18 mouse cellular contexts compared by ENCODE assay signal in the genomic region with DNA sequence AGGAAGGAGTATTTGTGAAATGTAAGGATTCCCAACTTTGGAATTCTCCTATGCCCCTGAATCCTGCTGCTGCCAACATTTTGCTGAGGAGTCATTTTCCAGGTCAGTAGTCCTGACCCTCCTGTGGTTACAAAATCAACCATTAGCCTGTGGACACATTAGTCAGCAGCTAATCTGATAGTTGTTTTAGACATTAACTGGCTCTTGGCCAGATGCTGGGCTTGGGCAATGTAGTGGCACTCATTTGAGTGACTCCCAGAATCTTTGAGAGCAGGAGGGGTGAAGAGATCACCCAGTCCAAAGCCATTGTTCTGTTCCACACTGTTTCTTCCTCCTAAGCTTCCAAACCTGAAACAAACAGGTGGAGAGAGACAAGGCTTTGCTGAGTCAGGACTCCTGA. TPM values are rescaled to one million over a fixed set of nuclear protein-coding genes. Genes with fewer than 3 reads are reported as not detected.
A peak's percentile ranks its signal among the peaks of the same experiment; 100 is the strongest.
DNase-seq lines count a peak whose midpoint lies in the region; ATAC-seq and TF ChIP-seq lines count a peak whose summit lies in the region.
"Had no signal": no experiment of that assay in that cellular context is flagged by ENCODE, and none has a peak within 500 bp of the region (broad histone marks: within the 10 kb centered on the region; RNA-seq: fewer than 3 reads in every experiment).

No protein-coding gene starts in this region.

- peaks cover 5% of the 10 kb centered on the region for H3K36me3 ChIP-seq in kidney, adult 2 months (ENCODE audit: control insufficient read depth, insufficient read depth, low read length)
- H3K36me3 ChIP-seq in midbrain, embryonic 13.5 days = peaks cover 25% of the 10 kb centered on the region

- H3K9me3 ChIP-seq in midbrain, embryonic 13.5 days = no peaks in the 10 kb centered on the region
- H3K9me3 ChIP-seq: lung, embryonic 15.5 days had no signal

- H3K27ac ChIP-seq in kidney, adult 2 months (ENCODE audit: insufficient read depth, low read depth, low read length) = peak overlapping the region; percentile 77
- no peak overlapping the region for H3K27ac ChIP-seq in midbrain, embryonic 13.5 days
- H3K27ac ChIP-seq: lung, embryonic 15.5 days had no signal

- H3K4me1 ChIP-seq in kidney, adult 2 months (ENCODE audit: control insufficient read depth, insufficient read depth, low read length) = peaks cover 7% of the 10 kb centered on the region; the same call in 1 of the 2 replicates
- no peaks in the 10 kb centered on the region for H3K4me1 ChIP-seq in midbrain, embryonic 13.5 days (replicated peaks)
- H3K4me1 ChIP-seq: lung, embryonic 15.5 days had no signal

- H3K4me3 ChIP-seq in kidney, adult 2 months (ENCODE audit: insufficient read depth, low read depth, low read length) = no peak overlapping the region
- no peak overlapping the region for H3K4me3 ChIP-seq in midbrain, embryonic 13.5 days (replicated peaks)
- H3K4me3 ChIP-seq: lung, embryonic 15.5 days had no signal

- no peak overlapping the region for H3K4me2 ChIP-seq in midbrain, embryonic 13.5 days (replicated peaks)
- H3K4me2 ChIP-seq: lung, embryonic 15.5 days had no signal

- no peak for TF ChIP-seq POLR2A in kidney, adult 2 months (IDR thresholded peaks at IDR 0.05; ENCODE audit: low read depth, low read length)

- H3K27me3 ChIP-seq in kidney, adult 2 months (replicated peaks; ENCODE audit: control insufficient read depth, insufficient read depth, low read length) = no peaks in the 10 kb centered on the region
- H3K27me3 ChIP-seq in midbrain, embryonic 13.5 days = no peaks in the 10 kb centered on the region
- H3K27me3 ChIP-seq: lung, embryonic 15.5 days had no signal

- TF ChIP-seq CTCF in kidney, adult 2 months (conservative IDR thresholded peaks at IDR 0.05; ENCODE audit: insufficient read depth, insufficient read length, low read depth, low read length) = no peak

- no peak overlapping the region for H3K9ac ChIP-seq in midbrain, embryonic 13.5 days (replicated peaks)
- H3K9ac ChIP-seq: lung, embryonic 15.5 days had no signal

- DNase-seq in Muller cell, postnatal 12 days (ENCODE audit: inconsistent ontology term) = peak; percentile 76
- DNase-seq in adrenal gland, adult 2 months = peak; percentile 89
- DNase-seq in kidney, adult 2 months = peak; percentile 94
- DNase-seq in lung, postnatal 10 days = peak; percentile 48
- DNase-seq in spleen, adult 18-20 months = no peak
- DNase-seq in gastrocnemius, adult 8-10 months (ENCODE audit: low spot score in 2 of 2) = no peak
- no peak for DNase-seq in gastrocnemius, postnatal 25 days
- DNase-seq: cerebellum, adult 2 months; heart, adult 18-20 months; heart, postnatal 14 days had no signal

- no peak for ATAC-seq in midbrain, embryonic 13.5 days
- ATAC-seq: forebrain, embryonic 14.5 days; inflammation-experienced regulatory T-cells, adult 6 months had no signal

RNA-seq across cellular contexts. Expression of a gene that starts 31.5 kb away (rescaled TPM):
- total RNA-seq in adrenal gland, adult 2 months (2021) = 100 to 1,000 TPM; 567 to 693 TPM
- polyA plus RNA-seq in adrenal gland, adult 2 months (2012; rRNA removed) = 50.2 and 59.9 TPM in 2 replicates
- polyA plus RNA-seq in kidney, adult 2 months (2012; rRNA removed) = 247 and 334 TPM in 2 replicates
- polyA plus RNA-seq in midbrain, embryonic 13.5 days (2015; fragmentation: Nextera tagmentation; extraction: Ambion mirVana) = 517 and 568 TPM in 2 replicates
- 10 to 100 TPM; 11.5 to 35.7 (median 20.4) TPM for total RNA-seq in gastrocnemius, adult 8-10 months (2022)
- 10 to 100 TPM; 20.9 to 46.4 TPM for total RNA-seq in gastrocnemius, postnatal 25 days (2021)

RNA-seq across cellular contexts. Expression of a gene that starts 31.7 kb away (rescaled TPM):
- 10 to 100 TPM; 29.1 to 38.3 TPM for total RNA-seq in adrenal gland, adult 2 months (2021)
- polyA plus RNA-seq in adrenal gland, adult 2 months (2012; rRNA removed) = 5.7 and 8.0 TPM in 2 replicates
- 8.0 and 9.3 TPM in 2 replicates for polyA plus RNA-seq in kidney, adult 2 months (2012; rRNA removed)
- polyA plus RNA-seq in midbrain, embryonic 13.5 days (2015; fragmentation: Nextera tagmentation; extraction: Ambion mirVana) = 14.4 and 16.2 TPM in 2 replicates
- 1 to 10 TPM; 6.4 to 7.4 (median 6.6) TPM for total RNA-seq in gastrocnemius, adult 8-10 months (2022)
- 1 to 10 TPM; 7.5 to 7.7 TPM for total RNA-seq in gastrocnemius, postnatal 25 days (2021)

RNA-seq across cellular contexts. Expression of a gene that starts 31.8 kb away (rescaled TPM):
- total RNA-seq in adrenal gland, adult 2 months (2021) = not detected
- polyA plus RNA-seq in adrenal gland, adult 2 months (2012; rRNA removed) = not detected in 2 replicates
- 64.3 and 85.6 TPM in 2 replicates for polyA plus RNA-seq in kidney, adult 2 months (2012; rRNA removed)
- 0.26 and 0.27 TPM in 2 replicates for polyA plus RNA-seq in midbrain, embryonic 13.5 days (2015; fragmentation: Nextera tagmentation; extraction: Ambion mirVana)
- total RNA-seq in gastrocnemius, adult 8-10 months (2022) = not detected
- total RNA-seq in gastrocnemius, postnatal 25 days (2021) = not detected
- total RNA-seq: heart, adult 18-20 months; heart, postnatal 14 days had no signal
- polyA plus RNA-seq: inflammation-experienced regulatory T-cells, adult 6 months had no signal

RNA-seq across cellular contexts. Expression of a gene that starts 35.5 kb away (rescaled TPM):
- not detected for total RNA-seq in adrenal gland, adult 2 months (2021)
- polyA plus RNA-seq in adrenal gland, adult 2 months (2012; rRNA removed) = not detected in 2 replicates
- 7.6 and 9.0 TPM in 2 replicates for polyA plus RNA-seq in kidney, adult 2 months (2012; rRNA removed)
- not detected in 2 replicates for polyA plus RNA-seq in midbrain, embryonic 13.5 days (2015; fragmentation: Nextera tagmentation; extraction: Ambion mirVana)
- total RNA-seq in gastrocnemius, adult 8-10 months (2022) = not detected
- total RNA-seq in gastrocnemius, postnatal 25 days (2021) = not detected
- total RNA-seq: heart, adult 18-20 months; heart, postnatal 14 days; left cerebral cortex, postnatal 14 days had no signal
- polyA plus RNA-seq: embryonic facial prominence, embryonic 11.5 days; forebrain, embryonic 14.5 days; inflammation-experienced regulatory T-cells, adult 6 months; lung, embryonic 15.5 days; stomach, embryonic 14.5 days; urinary bladder, adult 2 months had no signal

RNA-seq across cellular contexts. Expression of a gene that starts 51.6 kb away (rescaled TPM):
- total RNA-seq in adrenal gland, adult 2 months (2021) = not detected
- not detected in 2 replicates for polyA plus RNA-seq in adrenal gland, adult 2 months (2012; rRNA removed)
- polyA plus RNA-seq in kidney, adult 2 months (2012; rRNA removed) = 5.9 and 6.4 TPM in 2 replicates
- polyA plus RNA-seq in midbrain, embryonic 13.5 days (2015; fragmentation: Nextera tagmentation; extraction: Ambion mirVana) = not detected in 2 replicates
- not detected for total RNA-seq in gastrocnemius, adult 8-10 months (2022)
- total RNA-seq in gastrocnemius, postnatal 25 days (2021) = not detected
- total RNA-seq: heart, adult 18-20 months; heart, postnatal 14 days had no signal
- polyA plus RNA-seq: embryonic facial prominence, embryonic 11.5 days; inflammation-experienced regulatory T-cells, adult 6 months; lung, embryonic 15.5 days; stomach, embryonic 14.5 days; urinary bladder, adult 2 months had no signal

Comparison
In these comparisons a context has a peak if more than half of its experiments do, and no peak if none do; other contexts are left out.
1. DNase-seq: peak in Muller cell, postnatal 12 days (single experiment), adrenal gland, adult 2 months (single experiment), kidney, adult 2 months (single experiment) and lung, postnatal 10 days (single experiment); none in spleen, adult 18-20 months (0 of 2), gastrocnemius, adult 8-10 months (0 of 2) and gastrocnemius, postnatal 25 days (single experiment).
2. RNA of a gene that starts 31.5 kb away (total RNA-seq): 567 to 693 TPM in adrenal gland, adult 2 months; 20.9 to 46.4 TPM in gastrocnemius, postnatal 25 days and 11.5 to 35.7 TPM in gastrocnemius, adult 8-10 months; every median in the first group is over 10 times any median in the second.